Mouse (Mus musculus): ENCODE results near the gene Tcirg1.

Gene Tcirg1

DNA sequence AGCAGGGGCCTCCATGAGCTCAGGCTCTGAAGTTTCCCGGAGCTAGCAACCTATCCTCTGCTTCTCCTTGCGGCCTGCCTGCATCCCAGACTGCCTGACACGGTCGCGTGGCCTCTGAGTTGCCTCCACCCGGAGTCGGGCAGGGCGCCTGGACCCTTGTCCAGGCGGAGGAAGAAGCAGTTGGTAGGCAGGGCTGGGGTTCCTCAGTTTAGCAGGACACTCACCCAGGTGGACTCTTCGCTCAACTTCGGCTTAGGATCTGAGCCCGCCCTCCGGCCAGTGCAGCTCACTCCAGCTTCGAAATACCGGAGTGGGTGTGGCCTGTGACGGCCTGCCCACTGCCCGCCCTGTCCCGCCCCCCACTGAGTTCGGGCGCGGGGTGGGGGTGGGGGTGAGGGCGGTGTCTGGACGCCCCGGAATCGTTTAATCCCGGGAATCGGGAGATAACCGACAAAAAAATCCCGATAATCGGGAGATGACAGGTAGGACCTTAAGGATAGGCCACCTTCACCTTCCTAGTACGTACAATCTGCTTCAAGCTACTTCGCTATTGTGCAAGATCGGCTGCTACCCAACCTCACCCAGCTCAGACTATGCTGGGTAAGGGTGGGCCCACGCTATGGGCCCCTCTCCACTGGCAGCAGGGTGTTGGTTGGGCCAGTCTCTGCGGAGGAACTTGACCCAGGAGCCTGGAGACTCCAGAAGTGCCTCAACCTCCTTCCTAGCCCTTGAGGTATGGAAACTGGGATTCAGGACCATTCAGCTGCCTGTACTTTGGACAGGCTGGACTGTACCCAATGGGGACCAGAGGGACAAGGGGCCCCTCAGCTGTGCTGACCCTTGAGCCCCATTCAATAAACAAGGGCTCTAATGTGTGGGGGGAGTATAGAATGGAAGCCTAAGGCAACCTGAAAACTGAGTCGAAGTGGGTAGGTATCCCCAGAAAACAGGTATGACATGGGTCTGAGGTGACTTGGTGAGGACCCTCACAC, at the start of gene Tcirg1:
Tcirg1 (minus strand) TSS at position 339 of the 992 bp plus-strand sequence.
- DNase-seq (ENCODE audit: low spot score), result peak; percentile 72

- DNase-seq (ENCODE audit: low spot score), result no peak
Measured at GRCm38 (mm10) chr19:3955804-3956203, 48.9 kb upstream of the Tcirg1 start.

GRCm38 (mm10) chr19:3955033-3955432, 48.1 kb upstream of the Tcirg1 start:
- DNase-seq (ENCODE audit: low spot score), result no peak

- DNase-seq (ENCODE audit: low spot score), result no peak
Measured at GRCm38 (mm10) chr19:3952099-3952498, 45.2 kb upstream of the Tcirg1 start.

DNA sequence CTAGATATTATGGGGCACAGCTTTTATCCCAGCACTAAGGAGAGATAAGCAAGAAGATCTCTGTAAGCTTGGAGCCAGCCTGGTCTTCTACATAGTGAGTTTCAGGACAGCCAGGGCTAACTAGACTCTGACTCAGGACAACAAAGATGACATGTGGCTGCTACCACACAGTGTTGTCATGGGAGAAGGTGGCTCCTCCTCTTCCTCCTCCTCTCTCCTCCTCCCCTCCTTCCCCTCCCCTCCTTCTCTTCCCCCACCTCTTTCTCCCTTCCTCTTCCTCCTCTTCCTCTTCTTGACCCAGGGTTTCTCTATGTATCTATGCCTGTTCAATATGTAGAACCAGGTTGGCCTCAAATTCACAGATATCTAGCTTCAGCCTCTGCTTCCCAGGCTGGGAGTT, 44.5 kb upstream of the Tcirg1 start:
- DNase-seq (ENCODE audit: low spot score), result no peak

DNA sequence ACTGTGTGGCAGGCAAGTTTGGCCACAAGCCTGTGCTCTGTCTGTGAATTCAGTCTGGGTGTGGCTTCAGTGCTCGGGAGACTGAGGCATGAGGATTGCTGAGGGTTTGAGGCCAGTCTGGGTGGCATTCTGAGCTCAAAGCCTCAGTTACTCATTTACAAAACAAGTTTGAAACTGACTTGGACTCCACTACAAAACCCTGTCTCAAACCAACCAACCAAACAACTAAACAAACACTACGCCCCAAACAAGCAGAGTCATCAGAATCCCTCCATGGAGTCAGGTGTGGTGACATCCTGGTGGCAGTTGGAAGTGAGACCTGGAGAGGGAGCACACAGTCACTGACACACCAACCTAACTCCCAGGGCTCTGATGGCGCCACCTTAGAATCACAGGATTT, 43.4 kb upstream of the Tcirg1 start:
- no peak for DNase-seq (ENCODE audit: low spot score)

- no peak for DNase-seq (ENCODE audit: low spot score)
Measured at GRCm38 (mm10) chr19:3948546-3948945, 41.6 kb upstream of the Tcirg1 start.

DNA sequence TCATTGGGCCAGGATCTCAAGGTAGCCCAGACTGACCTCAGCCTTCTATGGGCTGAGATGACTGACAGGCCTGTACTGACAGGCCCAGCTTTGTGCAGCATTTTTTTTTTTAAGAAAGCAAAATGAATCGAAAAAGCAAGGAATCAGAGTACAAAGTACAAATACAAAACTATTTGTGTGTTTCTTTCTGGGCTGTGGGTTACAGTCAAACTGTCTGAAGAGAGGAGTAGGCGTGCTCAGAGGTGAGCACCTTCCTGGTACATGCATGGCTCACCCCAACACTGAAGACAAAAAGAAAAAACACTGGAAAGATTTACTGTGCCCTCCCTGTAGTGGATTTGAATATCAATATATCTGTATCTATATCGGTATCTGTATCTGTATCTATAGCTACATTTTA, 40.9 kb upstream of the Tcirg1 start:
- no peak for DNase-seq (ENCODE audit: low spot score)

DNA sequence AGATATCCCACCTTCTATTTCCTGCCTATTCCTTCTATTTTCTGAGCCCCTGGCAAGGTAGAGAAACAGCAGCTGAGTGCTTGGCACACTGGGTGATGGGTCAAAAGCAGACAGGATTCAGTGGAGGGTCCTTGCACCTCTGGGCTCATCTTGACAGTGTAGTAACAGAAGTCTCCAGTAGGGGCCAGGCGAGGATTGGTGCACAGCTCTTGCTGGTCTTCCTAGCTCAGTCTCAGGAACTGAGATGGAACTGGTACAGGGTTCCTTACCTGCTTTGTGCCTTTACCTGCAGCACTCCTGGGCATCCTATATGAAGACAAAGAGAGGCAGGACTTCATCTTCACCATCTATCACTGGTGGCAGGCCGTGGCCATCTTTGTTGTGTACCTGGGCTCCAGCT, 39.8 kb upstream of the Tcirg1 start:
- DNase-seq (ENCODE audit: low spot score), result peak; percentile 38

GRCm38 (mm10) chr19:3945872-3946564, 39.1 kb upstream of the Tcirg1 start:
- no peak for DNase-seq (ENCODE audit: low spot score)

DNA sequence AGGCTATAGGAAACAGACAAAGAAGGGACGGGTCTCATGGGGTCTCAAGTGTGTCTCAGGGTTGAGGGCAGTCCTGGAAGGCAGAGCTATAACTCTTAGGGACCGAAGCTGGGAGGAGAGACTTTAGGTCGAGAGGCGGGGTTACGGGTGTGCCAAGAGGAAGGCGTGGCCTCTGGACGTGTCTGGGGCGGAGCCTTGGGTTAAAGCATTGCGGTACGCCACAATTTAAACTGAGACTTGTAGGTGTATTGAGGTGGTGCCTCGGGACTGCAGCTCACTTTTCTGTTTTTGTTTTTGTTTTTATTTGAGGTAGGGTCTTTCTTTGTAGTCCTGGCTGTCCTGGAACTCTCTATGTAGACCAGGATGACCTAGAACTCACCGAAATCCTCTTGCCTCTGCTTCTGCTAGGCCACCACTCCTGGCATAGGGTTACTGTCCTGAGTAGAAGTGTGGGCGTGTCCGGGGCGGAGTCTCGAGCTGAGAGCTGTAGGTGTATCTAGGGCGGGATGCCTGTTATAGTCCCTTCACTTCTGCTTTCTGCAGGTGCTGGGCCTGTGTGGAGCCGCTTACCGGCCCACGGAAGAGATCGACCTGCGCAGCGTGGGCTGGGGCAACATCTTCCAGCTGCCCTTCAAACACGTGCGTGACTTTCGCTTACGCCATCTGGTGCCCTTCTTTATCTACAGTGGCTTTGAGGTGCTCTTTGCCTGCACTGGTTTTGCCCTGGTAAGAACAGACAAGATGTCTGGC, 36.2 kb upstream of the Tcirg1 start:
- no peak for DNase-seq (ENCODE audit: low spot score)

GRCm38 (mm10) chr19:3942315-3942714, 35.4 kb upstream of the Tcirg1 start:
- no peak for DNase-seq (ENCODE audit: low spot score)

GRCm38 (mm10) chr19:3935896-3936850, 29.2 kb upstream of the Tcirg1 start:
- peak; percentile 37 for DNase-seq (ENCODE audit: low spot score)

DNA sequence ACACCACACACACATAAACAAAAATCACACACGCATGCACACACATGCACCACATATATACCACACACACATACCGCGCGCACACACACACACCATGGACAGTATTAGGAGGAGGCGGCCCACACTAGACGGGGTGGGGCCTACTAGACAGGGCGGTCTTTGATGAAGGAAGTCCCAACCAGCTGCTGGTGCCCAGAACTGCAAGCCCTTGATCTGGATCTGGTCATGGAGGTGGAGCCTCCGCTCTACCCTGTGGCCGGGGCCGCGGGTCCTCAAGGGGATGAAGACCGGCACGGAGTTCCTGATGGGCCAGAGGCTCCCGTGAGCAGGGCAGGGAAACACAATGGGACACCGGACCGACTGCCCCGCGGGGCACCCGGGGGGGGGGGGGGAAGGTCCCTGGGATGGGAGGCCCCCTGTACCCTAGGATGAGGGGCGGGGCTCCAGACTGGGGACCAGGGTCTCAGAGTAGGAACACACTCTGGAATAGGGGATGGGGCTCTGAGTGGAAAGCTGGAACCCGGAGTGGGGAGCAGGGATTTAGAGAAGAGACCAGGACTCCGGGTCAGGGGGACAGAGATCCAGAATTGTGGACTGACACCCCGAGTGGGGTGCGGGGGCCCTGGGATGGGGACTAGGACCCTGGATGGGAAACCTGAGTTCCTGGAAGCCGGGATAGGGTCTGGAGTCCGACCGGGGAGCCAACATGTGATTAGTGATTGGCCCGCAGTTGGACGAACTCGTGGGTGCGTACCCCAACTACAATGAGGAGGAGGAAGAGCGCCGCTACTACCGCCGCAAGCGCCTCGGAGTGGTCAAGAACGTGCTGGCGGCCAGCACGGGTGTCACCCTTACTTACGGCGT, 28.3 kb upstream of the Tcirg1 start, which contains the start of gene Unc93b1:
Unc93b1 (plus strand) TSS at position 155 of the 864 bp plus-strand sequence.
- DNase-seq (ENCODE audit: low spot score), result no peak

GRCm38 (mm10) chr19:3931716-3932115, 24.8 kb upstream of the Tcirg1 start:
- no peak for DNase-seq (ENCODE audit: low spot score)

GRCm38 (mm10) chr19:3930262-3931057, 23.5 kb upstream of the Tcirg1 start:
- DNase-seq (ENCODE audit: low spot score), result no peak

GRCm38 (mm10) chr19:3929211-3929941, 22.4 kb upstream of the Tcirg1 start, which contains the start of gene Aldh3b1:
Gene Aldh3b1 (minus strand): TSS chr19:3929808.
- DNase-seq (ENCODE audit: low spot score), result peak; percentile 72

GRCm38 (mm10) chr19:3928779-3929178, 21.8 kb upstream of the Tcirg1 start:
- DNase-seq (ENCODE audit: low spot score), result no peak
